Mouse (Mus musculus): ENCODE measurements at regions not wholly inside any gene's neighbourhood (a gene's known extent, or its start where the extent isn't known, plus 50 kb on each side); places are given as distances from the start of the nearest gene placed in this dataset.

- TF ChIP-seq CTCF (IDR thresholded peaks at IDR 0.05; ENCODE audit: low read depth, low read length) (no peak), GATA1 (IDR thresholded peaks at IDR 0.05; ENCODE audit: borderline replicate concordance, low read length) (no peak), TAL1 (conservative IDR thresholded peaks at IDR 0.05; ENCODE audit: low read depth, low read length) (no peak), POLR2AphosphoS5 (IDR thresholded peaks at IDR 0.05; ENCODE audit: insufficient replicate concordance, low read depth, low read length) (no peak)
These were observed 503.6 kb upstream of the Plxna2 start for GRCm38 (mm10) chr1:194114399-194114798.
